Mouse (Mus musculus): ENCODE results near the gene Aldh1l1.

Aldh1l1 gene

DNA sequence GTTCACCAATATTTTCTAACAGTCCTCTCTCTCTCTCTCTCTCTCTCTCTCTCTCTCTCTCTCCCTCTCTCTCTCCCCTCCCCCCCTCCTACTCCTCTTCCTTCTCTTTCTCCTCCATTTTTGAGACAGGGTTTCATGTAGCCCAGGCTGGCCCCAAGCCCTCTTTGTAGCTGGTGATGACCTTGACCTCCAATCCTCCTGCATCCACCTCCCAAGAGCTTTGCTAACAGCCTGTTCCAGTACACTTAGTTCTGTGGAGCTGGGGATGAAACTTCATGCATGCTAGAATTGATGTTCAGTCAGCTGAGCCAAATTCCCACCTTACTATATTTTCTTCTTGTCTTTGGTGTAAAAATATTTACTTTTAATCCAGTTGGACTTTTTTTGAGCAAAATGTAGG is 67.0 kb downstream of the Aldh1l1 start:
- no peak for DNase-seq

DNA sequence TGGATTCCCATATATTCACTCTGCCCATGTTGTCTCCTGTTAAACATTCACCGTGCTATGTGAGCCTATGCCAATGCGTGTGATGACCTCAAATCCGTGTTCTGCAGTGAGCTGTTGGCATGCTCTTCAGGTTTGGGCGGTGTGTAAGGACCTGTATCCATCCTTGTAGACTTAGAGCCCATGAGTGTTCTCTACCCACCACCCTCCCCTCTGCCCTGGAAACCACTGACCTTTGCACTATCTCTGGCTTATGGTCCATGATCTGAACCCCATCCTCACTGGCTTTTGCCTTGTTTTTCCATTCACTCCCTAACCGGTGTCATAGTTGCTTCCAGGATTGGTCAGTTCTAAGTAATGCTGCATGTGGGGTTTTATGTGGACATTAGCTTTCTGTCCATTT is 67.5 kb downstream of the Aldh1l1 start:
- DNase-seq, result no peak

DNA sequence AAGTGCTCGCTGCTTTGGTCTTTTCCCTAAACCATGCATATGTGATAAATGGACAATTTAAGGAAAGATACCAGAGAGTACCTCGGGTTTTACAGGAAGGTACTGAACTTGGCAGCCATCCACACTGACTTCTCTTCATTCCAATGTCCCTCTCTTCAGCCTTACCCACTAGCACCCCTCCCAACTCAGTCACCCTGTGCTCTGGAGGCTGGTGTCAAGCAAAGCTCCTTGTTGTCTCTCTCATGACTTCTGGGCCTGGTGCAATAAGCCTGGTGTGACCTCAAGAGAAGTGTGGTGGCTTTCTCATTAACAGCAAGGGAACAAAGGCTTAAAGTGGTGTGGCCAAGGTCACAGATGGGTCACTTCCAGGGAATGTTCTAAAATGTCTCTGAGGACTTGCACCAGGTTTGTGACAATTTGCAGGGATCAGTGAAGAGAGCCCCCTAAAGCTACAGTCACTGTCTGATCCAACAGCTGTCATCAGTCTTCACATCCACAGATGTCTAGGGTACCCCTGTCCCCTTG is 70.4 kb downstream of the Aldh1l1 start:
- DNase-seq, result no peak

DNA sequence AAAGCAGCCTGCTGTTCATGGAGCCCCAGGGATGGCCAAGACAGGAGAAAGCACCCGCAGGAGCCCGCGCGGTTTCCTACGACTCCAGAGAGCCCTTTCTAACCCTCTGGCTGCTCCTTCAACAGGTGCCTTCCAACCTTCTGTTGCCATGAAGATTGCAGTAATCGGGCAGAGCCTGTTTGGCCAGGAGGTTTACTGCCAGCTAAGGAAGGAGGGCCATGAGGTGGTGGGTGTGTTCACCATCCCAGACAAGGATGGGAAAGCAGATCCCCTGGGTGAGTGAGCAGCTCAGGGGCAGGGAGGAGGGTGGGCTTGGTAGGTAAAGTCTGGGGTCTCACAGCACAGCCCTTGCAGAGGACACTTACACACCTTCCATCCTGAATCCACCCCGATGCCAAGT is 70.8 kb downstream of the Aldh1l1 start:
- DNase-seq, result no peak

DNA sequence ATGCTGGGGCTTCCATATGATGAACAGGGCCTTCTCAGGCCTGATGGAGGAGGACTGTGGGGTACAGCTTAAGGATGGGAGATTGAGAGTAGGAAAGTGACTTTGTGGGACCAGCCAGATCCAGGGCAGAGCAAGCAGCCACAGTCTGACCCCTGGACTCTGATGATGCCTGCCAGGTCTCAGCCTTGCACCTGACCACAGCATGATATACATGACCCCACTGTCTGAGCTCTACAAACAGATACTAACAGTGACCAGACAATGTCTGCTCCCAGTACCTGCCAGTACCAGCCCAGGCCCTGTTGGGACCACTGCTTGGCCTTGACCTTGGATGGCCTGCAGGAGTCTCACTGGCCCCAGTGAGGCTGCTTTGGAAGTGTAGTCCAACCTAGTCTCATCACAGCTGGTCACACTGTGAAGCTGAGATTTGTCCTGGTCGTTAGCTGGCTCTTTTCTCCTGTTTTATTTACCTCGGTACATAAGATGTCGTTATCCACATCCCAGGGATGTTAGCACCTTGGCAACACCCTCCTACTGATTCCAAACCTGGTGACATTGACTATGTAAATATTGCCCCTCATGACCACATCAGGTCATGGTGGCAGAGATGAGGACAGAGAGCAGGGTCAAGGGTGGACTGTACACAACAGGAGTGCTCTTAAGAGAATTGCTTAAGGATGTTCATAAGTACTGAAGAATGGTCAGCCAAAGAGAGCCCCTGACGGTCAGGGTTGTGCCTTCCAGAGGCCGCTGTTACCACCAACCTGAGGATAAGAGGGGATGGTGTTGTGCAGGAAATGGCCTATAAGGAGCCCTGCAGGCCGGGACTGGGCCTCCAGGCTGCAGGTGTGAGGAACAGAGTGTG is 71.8 kb downstream of the Aldh1l1 start:
- no peak for DNase-seq

DNA sequence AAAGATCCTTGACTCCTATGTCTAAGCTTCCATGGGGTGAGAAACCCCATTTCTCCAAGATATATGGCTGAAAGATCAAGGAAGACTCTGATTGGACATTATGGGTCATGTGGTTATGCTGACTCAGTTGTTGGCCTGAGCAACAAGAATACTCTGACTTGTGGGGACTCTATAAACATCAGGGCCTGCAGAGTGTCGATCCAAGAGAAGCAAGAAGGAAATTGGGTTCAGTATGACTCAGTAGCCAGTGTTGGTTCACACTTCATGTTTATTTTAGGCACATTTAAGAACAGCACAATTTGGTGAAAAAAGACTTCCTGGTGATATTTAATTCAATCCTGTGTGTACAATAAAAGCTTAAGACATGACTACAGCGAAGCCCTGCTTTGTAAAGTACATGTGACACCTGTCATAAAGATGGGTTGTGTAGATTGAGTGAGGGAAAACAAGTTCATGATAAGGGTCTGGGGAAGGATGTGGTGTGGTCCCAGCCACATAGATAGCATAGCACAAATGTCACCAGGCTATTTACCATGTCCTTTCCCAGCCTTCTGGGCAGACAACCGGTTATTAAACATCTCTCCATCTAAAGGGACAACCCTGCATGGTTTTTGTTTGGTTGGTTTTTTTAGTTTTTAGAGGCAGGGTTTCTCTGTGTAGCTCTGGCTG is 74.3 kb downstream of the Aldh1l1 start:
- no peak for DNase-seq

DNA sequence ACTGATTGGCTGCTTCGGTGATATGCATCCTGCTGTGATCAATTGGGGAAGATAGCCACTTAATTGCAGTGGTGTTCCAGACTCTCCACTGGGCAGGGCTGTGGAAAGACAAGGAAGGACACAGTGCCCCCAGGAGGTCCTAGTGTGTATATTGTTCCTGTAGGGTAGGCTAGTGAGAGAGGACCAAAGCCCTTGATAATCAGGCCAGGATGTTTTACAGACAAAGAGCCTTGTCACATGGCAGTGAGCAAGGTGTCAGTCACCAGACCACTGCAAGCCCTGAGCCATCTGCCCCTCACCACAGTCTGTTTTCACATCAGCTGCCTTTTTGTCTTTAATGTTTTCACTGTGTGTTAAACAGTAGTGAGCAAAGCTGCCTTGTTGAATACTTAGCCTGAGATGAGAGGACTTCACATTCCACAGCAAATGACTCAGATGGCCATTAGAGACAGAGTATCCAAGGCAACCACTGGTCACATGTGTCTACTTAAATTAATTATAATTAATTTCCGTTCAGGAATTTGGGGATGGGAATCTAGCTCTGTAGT is 75.1 kb downstream of the Aldh1l1 start:
- DNase-seq, result no peak

DNA sequence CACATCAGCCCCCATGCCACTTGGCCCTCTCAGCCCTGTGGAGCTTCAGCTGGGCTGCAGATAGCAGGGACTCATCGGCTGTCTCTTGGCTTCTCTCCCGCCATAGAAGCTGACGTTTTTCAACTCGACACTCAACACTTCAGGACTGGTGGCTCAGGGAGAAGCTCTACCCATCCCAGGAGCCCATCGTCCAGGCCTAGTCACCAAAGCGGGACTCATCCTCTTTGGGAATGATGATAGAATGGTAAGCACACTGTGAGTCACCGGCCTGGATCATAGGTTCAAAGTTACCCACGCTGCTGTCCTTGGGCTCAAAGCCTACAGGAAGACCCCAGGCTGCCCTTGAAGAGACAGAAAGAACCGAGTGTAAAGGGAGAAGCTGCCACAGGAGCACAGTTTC is 78.0 kb downstream of the Aldh1l1 start:
- DNase-seq, result no peak

DNA sequence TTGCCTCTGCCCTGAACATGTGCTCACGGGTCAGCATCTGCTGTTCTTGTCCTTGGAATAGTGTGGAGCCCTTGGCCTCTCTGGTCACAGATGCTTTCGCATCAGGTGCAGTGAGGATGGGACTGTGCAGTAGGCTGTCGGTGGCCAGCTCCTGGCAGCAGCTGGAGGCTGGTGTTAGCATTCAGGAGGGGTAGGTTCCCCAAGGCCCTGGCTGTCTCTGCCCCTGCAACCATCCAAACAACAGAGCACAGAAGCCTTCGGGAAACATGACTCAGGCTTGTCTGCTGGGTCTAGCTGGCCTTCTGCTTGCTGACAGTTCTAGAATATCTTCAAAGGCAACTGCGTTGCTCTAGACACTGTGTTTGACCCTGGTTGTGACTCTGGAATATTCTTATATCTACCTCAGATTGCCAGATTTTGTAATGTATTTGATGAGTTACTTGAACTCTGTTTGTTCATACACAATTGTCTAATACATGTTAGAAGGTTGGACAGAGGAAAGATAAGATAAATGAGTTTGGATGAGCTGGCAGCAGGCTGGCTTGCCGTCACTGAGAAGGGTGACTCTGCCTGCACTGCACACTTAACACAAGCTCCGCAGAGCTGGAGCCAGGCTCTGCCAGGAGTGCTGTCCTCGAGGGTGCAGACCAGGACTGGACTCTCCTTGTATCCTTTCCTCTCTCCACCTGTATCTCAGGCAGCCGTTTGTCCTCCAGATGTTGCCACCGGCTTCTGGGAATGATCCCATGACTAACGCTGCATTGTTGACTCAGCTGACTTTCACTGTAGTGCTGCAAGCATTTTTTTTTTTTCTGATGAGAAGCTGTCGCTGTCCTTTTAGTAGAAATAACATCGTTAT is 79.4 kb downstream of the Aldh1l1 start:
- DNase-seq, result no peak

DNA sequence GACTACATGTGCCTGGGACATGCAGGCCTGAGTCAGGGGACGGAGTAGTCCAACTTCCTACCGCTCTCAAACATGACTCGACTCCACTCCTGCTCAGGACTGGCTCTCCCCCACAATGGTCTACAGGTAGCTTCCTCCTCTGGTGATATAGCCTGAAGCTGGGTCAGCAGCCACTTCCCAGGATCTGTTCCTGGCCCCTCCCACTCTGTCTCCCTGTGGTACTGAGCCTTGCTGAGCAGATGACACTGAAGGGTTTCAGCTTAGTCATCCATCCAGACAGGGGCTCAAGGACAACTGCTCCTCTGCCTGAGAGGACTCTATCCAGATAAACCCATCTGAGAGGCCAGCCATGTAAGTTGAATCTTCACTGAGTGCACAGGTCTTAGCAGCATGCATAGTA is 81.3 kb downstream of the Aldh1l1 start:
- no peak for DNase-seq

DNA sequence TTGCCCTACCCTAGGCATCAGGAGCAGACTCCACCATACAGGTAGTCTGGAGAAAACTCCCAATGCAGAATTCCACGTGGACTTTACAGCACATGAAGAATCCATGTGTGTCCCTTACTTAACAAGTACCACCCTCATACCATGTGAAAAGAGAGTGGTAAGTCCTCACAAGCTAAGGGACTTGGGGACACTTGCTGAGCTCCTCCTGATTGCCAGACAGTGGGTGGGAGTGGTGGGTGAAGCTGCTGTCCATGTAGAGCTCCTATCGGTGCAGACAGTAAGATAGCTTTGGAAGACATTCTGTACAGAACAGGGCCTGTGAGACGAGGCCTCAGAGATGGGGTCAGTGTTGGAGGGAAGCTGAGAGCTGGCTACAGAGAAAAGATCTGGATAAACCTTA is 81.7 kb downstream of the Aldh1l1 start:
- no peak for DNase-seq

DNA sequence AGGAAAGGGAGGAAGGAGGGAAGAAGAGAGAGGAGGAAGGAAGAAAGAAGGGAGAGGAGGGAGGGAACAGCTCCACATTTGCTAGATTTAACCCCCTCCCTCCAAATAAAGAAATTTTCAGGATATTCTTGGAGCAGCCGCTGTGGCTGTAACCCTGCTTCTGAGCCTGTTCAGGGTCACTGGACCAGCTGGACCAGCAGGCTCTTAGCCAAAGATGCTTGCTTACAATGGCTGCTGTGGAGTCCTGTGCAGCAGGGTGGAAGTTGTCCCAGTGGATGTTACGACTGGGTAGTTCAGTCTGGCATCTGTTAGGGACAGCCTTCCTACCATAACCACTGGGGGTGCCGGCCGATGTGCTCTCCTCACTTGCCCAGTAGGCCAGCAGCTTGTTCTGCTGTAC is 82.5 kb downstream of the Aldh1l1 start:
- DNase-seq, result no peak

DNA sequence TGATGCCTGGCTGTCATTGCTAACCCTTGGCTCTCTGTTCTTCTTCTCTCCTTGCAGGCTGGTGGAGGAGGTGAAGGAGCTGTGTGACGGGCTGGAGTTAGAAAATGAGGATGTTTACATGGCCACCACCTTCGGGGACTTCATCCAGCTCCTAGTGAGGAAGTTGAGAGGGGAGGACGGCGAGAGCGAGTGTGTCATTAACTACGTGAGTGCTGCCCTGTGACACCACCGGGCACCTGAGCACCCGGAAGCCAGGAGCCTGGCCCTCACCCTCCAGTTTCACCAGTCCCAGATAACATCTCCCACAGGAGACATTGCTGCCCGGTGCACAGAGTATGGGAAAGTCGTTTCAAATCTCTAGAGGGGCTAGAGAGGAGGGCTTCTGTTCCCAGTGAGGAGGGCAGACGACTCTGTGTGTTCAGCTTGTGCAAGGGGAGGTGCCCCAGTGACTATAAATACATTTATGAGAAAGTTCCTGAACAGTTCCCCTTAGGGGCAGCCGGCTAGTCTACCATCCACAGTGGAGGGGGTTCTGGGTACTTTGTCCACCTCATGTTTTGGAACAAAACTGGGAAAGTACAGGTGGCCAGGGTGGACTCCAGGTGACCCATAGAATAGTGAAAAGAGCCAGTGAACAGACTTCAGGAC is 83.6 kb downstream of the Aldh1l1 start:
- DNase-seq, result no peak

DNA sequence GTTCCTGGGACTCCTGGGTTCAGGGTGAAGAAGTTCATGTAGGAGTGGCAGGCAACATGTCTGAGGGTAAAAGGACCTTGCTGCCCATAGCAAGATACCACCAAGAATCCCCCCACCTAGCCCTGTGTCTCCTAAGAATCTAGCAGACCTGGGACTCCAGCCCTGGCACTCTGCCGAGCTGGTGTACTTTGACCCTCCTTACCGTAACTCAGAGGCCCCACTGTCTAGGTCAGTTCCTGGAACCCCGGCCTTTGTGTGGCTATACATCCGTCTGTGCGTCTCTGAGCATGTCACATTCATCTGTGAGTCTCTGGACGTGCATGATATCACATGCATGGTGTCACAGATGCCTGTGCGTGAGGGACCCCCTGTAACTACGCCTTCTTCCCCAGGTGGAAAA is 84.2 kb downstream of the Aldh1l1 start:
- DNase-seq, result no peak

DNA sequence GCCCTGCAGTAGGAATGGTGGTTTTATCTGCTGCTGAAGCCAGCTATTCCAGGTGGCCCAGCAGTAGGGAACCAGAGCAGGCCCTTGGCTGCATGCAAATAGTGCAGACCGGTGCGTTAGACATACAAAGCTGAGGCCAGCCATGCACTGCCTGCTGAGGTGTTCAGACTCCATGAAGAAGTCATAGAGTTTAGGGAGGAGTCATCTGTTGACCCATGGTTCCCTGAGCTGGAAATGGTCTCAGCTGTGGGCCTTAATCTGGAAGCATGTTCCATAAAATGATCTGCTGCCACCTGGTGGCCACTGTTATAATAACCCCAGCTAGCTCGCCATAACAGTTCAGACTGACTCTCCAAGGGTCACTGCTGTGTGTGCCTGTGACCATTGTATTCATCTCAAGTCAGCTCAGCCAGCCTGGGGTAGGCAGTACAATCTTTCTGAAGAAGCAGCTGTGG is 89.1 kb downstream of the Aldh1l1 start:
- peak; percentile 82 to 87 for DNase-seq

DNA sequence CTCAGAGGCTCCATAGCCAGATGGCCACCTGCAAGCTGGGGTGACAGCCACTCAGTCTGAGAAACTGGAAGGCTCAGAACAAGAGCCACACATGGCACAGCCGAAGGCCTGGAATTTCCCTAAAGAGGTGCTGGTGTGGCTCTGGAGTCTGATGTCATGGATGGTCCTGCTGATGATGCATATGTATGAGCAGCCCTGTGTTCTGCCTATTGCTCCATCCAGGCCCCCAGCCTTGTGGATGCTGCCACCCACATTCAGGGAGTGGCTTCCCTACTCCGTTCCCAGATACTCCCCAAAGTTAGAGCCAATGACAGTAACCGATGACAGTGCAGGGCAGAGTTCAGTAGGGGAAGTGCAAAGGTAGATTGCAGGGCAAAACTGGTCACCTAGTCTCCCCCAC is 91.9 kb downstream of the Aldh1l1 start:
- no peak for DNase-seq

DNA sequence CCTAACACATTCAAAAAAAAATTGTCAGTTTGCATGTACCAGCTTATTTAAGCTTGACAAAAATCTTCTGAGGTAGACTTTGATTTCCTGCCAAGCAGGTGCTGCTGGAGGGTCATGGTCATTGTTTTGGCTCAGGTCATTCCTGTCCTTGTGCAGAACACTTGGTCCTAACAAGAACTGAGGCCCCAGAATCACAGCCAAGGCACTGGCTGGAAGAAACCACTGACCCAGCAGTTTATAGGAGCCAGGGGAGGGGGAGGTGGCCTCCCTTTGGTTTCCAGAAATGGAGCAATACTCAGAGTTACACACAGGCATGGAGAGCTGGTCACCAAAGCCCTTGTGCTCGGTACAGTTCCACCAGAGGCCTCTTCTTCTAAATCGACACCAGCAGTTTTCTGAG is 96.1 kb downstream of the Aldh1l1 start:
- no peak for DNase-seq

DNA sequence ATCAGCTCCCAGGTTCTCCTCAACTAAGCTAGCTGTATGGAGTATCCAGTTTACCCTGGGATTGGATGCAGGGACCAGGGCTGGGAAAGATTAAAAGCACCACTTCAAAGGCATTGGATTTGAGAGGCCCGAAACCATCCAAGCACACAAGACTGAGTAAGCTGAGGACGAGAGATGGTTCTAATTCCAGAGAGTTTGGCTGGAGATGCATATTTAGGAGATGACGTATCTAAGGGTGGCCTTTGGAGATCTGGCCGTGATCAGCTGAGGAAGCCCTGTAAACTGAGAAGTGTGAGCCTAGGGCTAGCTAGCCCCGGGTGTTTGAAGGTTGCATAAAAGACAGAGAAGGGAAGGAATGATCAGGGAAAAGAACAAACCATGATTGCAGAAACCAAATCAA is 101.9 kb downstream of the Aldh1l1 start:
- no peak for DNase-seq

DNA sequence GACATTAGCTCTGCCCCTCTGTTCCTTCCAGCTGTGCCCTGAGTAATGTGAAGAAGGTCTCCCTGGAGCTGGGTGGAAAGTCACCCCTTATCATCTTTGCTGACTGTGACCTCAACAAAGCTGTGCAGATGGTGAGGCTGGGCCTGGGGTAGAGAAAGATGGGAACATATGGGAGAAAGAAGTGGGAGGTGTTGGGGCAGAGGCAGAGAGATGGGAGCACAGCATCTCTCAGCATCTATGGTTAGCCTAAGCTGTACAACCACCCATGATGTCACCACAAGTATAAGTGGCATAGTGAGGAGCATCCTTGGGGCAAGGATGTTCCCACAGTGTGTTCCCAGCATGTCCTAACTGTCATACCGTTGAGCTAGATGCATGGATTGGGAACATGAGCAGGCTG is 104.5 kb downstream of the Aldh1l1 start:
- DNase-seq, result no peak

DNA sequence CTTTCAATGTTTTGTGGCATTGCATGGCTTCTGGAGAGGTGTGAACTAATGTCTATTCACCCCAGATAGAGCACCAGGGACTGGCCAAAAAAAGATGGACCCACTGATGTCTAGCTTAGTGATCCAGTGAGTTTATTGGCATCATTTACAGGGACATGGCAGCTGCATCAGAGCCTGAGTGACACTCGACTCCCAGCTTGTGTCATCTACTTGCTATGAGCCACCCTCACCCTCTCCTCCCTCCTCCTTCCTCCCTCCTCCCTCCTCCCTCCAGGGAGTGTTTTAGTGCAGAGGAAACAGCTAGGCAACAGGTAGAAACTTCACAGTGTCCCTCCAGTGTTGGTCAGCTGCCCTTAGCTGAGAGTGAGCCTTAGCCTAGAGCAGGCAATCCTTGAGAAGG is 108.7 kb downstream of the Aldh1l1 start:
- DNase-seq, result no peak

DNA sequence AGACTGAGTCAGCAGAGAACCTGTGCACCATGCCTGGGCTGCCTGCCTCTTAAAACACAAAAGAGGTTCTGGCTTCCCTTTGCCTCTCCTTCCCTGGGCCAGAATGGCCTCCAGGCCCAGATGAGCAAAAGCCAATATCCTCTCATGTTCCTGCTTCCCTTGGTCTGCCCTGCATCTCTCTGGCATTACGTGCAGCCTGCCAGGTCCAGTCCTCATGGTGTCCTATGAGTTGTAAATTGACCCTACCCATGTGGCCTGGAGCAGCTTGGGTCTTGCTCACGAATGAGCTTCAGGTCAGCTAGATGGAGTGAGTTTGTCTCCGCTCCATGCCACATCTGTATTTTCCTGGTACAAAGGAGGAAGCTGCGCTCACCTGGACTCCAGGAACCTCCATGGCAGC is 110.8 kb downstream of the Aldh1l1 start:
- no peak for DNase-seq

DNA sequence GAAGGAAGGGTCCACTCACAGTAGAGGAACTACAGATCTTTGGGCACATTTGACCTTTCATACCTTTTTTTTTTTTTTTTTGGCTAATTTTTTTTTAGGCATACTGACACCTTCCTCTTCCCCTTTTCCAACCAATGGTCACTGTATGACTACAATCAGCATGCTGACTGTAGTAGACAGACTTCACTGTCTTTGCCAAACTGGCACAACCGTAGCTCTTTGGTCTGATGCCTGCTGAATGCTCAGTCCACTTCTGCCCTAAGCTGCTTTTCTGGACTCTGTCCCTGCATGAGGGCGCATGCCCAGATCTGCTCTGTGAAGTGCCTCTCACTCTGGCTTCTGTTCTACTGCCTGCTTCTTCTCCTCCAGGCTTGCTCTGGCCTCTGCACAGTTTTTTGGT is 111.4 kb downstream of the Aldh1l1 start:
- DNase-seq, result peak; percentile 76 to 90
